Mouse (Mus musculus) olfactory bulb, adult 2 months (tissue): ENCODE measurements around the gene Nebl.

Experiments used
- CTCF ChIP-seq: fragments of 200-500 bp; IDR thresholded peaks from 2 replicates; pipeline ENCODE4 v1.5.1; 2012; ENCODE audit warnings: low read depth, mild to moderate bottlenecking, low read length, moderate library complexity; ENCODE audit not compliant: insufficient read depth
- POLR2A ChIP-seq: fragments of 200-500 bp; IDR thresholded peaks from 2 replicates; pipeline ENCODE4 v1.6.1; 2012; ENCODE audit warnings: mild to moderate bottlenecking, low read depth, low read length, moderate library complexity; ENCODE audit not compliant: insufficient read depth

DNA sequence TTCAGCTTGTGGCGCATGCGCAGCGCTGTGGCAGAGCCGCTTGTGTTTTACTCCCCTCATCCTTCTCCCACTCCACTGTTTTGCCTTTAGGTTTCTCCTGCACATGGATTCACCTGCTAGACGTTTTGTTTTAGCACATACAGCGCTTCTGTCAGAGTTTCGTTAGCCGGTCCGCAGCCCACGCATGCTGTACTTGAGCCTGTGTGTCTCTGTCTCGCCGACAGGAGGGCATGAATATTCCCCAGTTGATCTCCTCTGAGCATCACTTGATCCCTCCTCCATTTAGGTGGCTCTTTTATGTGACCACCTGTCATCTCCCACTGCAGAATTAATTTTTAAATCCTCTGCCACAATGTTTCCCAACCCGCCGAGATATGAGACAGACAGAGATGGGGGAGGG lies 16.6 kb downstream of the Nebl start:
- TF ChIP-seq CTCF, result no peak
- TF ChIP-seq POLR2A, result no peak
